ENCODE assay signal across 8 mouse cellular contexts in the genomic region with DNA sequence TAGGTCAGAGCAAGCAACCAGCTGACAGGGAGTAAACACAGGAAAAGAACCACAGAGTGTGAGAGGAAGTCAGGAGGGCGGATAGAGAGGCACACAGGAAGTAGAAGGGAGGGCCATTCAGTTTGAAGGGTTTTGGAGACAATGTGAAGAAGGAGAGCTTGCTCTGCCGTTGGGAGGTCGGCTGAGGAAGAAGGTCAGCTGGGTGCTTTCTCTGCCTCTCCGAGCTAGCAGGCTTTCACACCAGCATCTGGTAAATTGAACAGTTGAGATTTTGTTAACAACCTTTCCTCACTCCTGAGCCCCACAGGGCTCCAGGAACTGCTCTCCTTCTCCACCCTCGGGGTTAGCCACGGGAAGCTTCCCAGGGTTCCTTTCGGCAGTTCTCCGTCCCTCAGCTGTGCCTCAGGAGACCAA.
DNase-seq lines count a peak whose midpoint lies in the region; ATAC-seq and TF ChIP-seq lines count a peak whose summit lies in the region.

No protein-coding gene starts in this region.

- no peak overlapping the region for H3K9ac ChIP-seq in MEL (ENCODE audit: control insufficient read depth, low read depth, low read length, poor library complexity, severe bottlenecking)
- 0 out of 2 replicates have a peak overlapping the region, but pooled peaks have one; percentile 25 for H3K9ac ChIP-seq in embryonic facial prominence, embryonic 14.5 days (ENCODE audit: low read depth, low read length)
- no peak overlapping the region for H3K9ac ChIP-seq in intestine, embryonic 15.5 days
- no peak overlapping the region for H3K9ac ChIP-seq in lung, embryonic 14.5 days

- H3K27me3 ChIP-seq in MEL (ENCODE audit: control insufficient read depth in 1 of 2, insufficient read depth in 2 of 2, low read length in 2 of 2): no peaks in the 10 kb centered on the region
- no peaks in the 10 kb centered on the region for H3K27me3 ChIP-seq in embryonic facial prominence, embryonic 14.5 days (replicated peaks; ENCODE audit: control insufficient read depth, insufficient read depth, low read length)
- no peaks in the 10 kb centered on the region for H3K27me3 ChIP-seq in intestine, embryonic 15.5 days (replicated peaks)
- no peaks in the 10 kb centered on the region for H3K27me3 ChIP-seq in lung, embryonic 14.5 days (ENCODE audit: insufficient read depth, low read length)

- TF ChIP-seq EP300 in MEL (IDR thresholded peaks at IDR 0.05; ENCODE audit: low read depth in 1 of 2, low read length in 2 of 2): no peak

- TF ChIP-seq CTCF in MEL (IDR thresholded peaks at IDR 0.05 in 2 of 3, conservative IDR thresholded peaks at IDR 0.05 in 1 of 3; ENCODE audit: control insufficient read depth in 1 of 3, insufficient read depth in 1 of 3, low read depth in 2 of 3, low read length in 3 of 3, poor library complexity in 1 of 3, severe bottlenecking in 1 of 3): no peak
- no peak for TF ChIP-seq CTCF in lung, embryonic 14.5 days (IDR thresholded peaks at IDR 0.05; ENCODE audit: low read depth)

- WGBS in embryonic facial prominence, embryonic 14.5 days: 56% methylated on average over 8 of the region's 8 CpGs
- 62% methylated on average over 8 of the region's 8 CpGs for WGBS in intestine, embryonic 15.5 days
- WGBS in lung, embryonic 14.5 days: 46% methylated on average over 8 of the region's 8 CpGs

- H3K79me2 ChIP-seq in MEL (ENCODE audit: control insufficient read depth, insufficient read depth, low read length, poor library complexity): no peaks in the 10 kb centered on the region

- no peaks in the 10 kb centered on the region for H3K4me1 ChIP-seq in MEL (ENCODE audit: control insufficient read depth in 1 of 2, insufficient read depth in 2 of 2, low read length in 2 of 2)
- H3K4me1 ChIP-seq in embryonic facial prominence, embryonic 14.5 days (ENCODE audit: control insufficient read depth, insufficient read depth, low read length): no peaks in the 10 kb centered on the region
- H3K4me1 ChIP-seq in intestine, embryonic 15.5 days (replicated peaks): no peaks in the 10 kb centered on the region
- H3K4me1 ChIP-seq in lung, embryonic 14.5 days (ENCODE audit: insufficient read depth): no peaks in the 10 kb centered on the region

- no peaks in the 10 kb centered on the region for H3K36me3 ChIP-seq in MEL (ENCODE audit: control insufficient read depth in 1 of 2, insufficient read depth in 2 of 2, low read length in 2 of 2)
- no peaks in the 10 kb centered on the region for H3K36me3 ChIP-seq in embryonic facial prominence, embryonic 14.5 days (ENCODE audit: control insufficient read depth, insufficient read depth, low read length)
- no peaks in the 10 kb centered on the region for H3K36me3 ChIP-seq in intestine, embryonic 15.5 days
- H3K36me3 ChIP-seq in lung, embryonic 14.5 days (ENCODE audit: insufficient read depth): no peaks in the 10 kb centered on the region

- TF ChIP-seq POLR2A in MEL (IDR thresholded peaks at IDR 0.05; ENCODE audit: control insufficient read depth in 1 of 2, insufficient read depth in 1 of 2, low read depth in 1 of 2, low read length in 2 of 2, poor library complexity in 1 of 2): no peak

- TF ChIP-seq RAD21 in MEL (IDR thresholded peaks at IDR 0.05; ENCODE audit: low read depth, low read length): no peak

- H3K27ac ChIP-seq in MEL (ENCODE audit: control insufficient read depth, low read depth, low read length): no peak overlapping the region
- H3K27ac ChIP-seq in embryonic facial prominence, embryonic 14.5 days (replicated peaks; ENCODE audit: low read depth, low read length): no peak overlapping the region
- no peak overlapping the region for H3K27ac ChIP-seq in intestine, embryonic 15.5 days
- H3K27ac ChIP-seq in lung, embryonic 14.5 days (ENCODE audit: low read depth): no peak overlapping the region

- H3K4me2 ChIP-seq in embryonic facial prominence, embryonic 14.5 days (ENCODE audit: low read depth, low read length): peak overlapping the region; percentile 23
- H3K4me2 ChIP-seq in intestine, embryonic 15.5 days (replicated peaks): peak overlapping the region; percentile 20; the same call in 1 of the 2 replicates
- peak overlapping the region; percentile 32; the same call in 1 of the 2 replicates for H3K4me2 ChIP-seq in lung, embryonic 14.5 days

- ATAC-seq in embryonic facial prominence, embryonic 14.5 days (ENCODE audit: low read depth): peak; percentile 37; the same call in 1 of the 2 replicates
- no peak for ATAC-seq in intestine, embryonic 15.5 days
- ATAC-seq in lung, embryonic 14.5 days (ENCODE audit: insufficient read depth): peak; percentile 60; the same call in 1 of the 2 replicates

- no peak overlapping the region for H3K4me3 ChIP-seq in MEL (ENCODE audit: control insufficient read depth in 1 of 2, insufficient read depth in 1 of 2, low read depth in 2 of 2, low read length in 2 of 2)
- H3K4me3 ChIP-seq in embryonic facial prominence, embryonic 14.5 days (ENCODE audit: low read depth, low read length): peak overlapping the region; percentile 11; the same call in 1 of the 2 replicates
- H3K4me3 ChIP-seq in intestine, embryonic 15.5 days (replicated peaks): 0 out of 2 replicates have a peak overlapping the region, but pooled peaks have one; percentile 5
- no peak overlapping the region for H3K4me3 ChIP-seq in lung, embryonic 14.5 days (ENCODE audit: low read depth, low read length)

- DNase-seq in MEL (ENCODE audit: low read depth, low spot score): peak; percentile 8
- peak; percentile 27 for DNase-seq in embryonic facial prominence, embryonic 14.5 days (ENCODE audit: low spot score)
- peak; percentile 20 for DNase-seq in lung, embryonic 14.5 days
- DNase-seq in thymus, adult 18-20 months: peak; percentile 35 to 69
- no peak for DNase-seq in layer of hippocampus, adult 11-12 months (ENCODE audit: low spot score)
- no peak for DNase-seq in right cerebral cortex, postnatal 25 days
- DNase-seq in cerebellum, adult 9-11 months: no peak

- H3K9me3 ChIP-seq in MEL (replicated peaks; ENCODE audit: insufficient read depth, low read length): no peaks in the 10 kb centered on the region
- H3K9me3 ChIP-seq in embryonic facial prominence, embryonic 14.5 days (ENCODE audit: control insufficient read depth, low read length): no peaks in the 10 kb centered on the region
- H3K9me3 ChIP-seq in intestine, embryonic 15.5 days: no peaks in the 10 kb centered on the region
- no peaks in the 10 kb centered on the region for H3K9me3 ChIP-seq in lung, embryonic 14.5 days (ENCODE audit: low read depth, low read length)

TF ChIP-seq in MEL, 35 proteins besides CTCF, POLR2A, EP300 and RAD21:
- TF ChIP-seq ZKSCAN1 (IDR thresholded peaks at IDR 0.05; ENCODE audit: low read depth, low read length) (no peak), ZC3H11A (IDR thresholded peaks at IDR 0.05; ENCODE audit: low read depth, low read length) (no peak), UBTF (IDR thresholded peaks at IDR 0.05; ENCODE audit: borderline replicate concordance, insufficient read depth, low read depth, low read length) (no peak), TBP (IDR thresholded peaks at IDR 0.05; ENCODE audit: low read depth, low read length) (no peak), MYC (IDR thresholded peaks at IDR 0.05; ENCODE audit: low read depth, low read length) (no peak), TAL1 (IDR thresholded peaks at IDR 0.05; ENCODE audit: low read length) (no peak), MEF2A (IDR thresholded peaks at IDR 0.05; ENCODE audit: extremely low read depth, insufficient replicate concordance, low read depth, low read length, poor library complexity, severe bottlenecking) (no peak), RCOR1 (IDR thresholded peaks at IDR 0.05; ENCODE audit: low read depth, low read length) (no peak), ZNF384 (IDR thresholded peaks at IDR 0.05; ENCODE audit: low read depth, low read length) (no peak), ZMIZ1 (IDR thresholded peaks at IDR 0.05; ENCODE audit: low read depth, low read length) (no peak), GABPA (IDR thresholded peaks at IDR 0.05; ENCODE audit: low read depth, low read length) (no peak), BHLHE40 (IDR thresholded peaks at IDR 0.05; ENCODE audit: borderline replicate concordance, low read depth, low read length) (no peak), GATA1 (IDR thresholded peaks at IDR 0.05; ENCODE audit: low read depth, low read length) (no peak)

Comparison
In these comparisons a context has a peak if more than half of its experiments do, and no peak if none do; other contexts are left out.
1. DNase-seq: peak in MEL (single experiment), embryonic facial prominence, embryonic 14.5 days (single experiment), lung, embryonic 14.5 days (single experiment) and thymus, adult 18-20 months (2 of 2); none in layer of hippocampus, adult 11-12 months (single experiment), right cerebral cortex, postnatal 25 days (single experiment) and cerebellum, adult 9-11 months (single experiment).
2. H3K4me3 ChIP-seq: peak in embryonic facial prominence, embryonic 14.5 days (single experiment) and intestine, embryonic 15.5 days (single experiment); none in MEL (0 of 2) and lung, embryonic 14.5 days (single experiment).
3. Peak in every context shown above with its lines, with median percentiles within 50 percentile points of each other: H3K4me2 ChIP-seq.